Mouse (Mus musculus) kidney, embryonic 16.5 days (tissue): ENCODE measurements at regions not wholly inside any gene's neighbourhood (a gene's known extent, or its start where the extent isn't known, plus 50 kb on each side); places are given as distances from the start of the nearest gene placed in this dataset.

Experiments
- ATAC-seq: fragments of 200-750 bp; cut with Nextera tagmentation; 2 replicates; pipeline ENCODE4 v1.8.0; 2017; ENCODE audit warnings: moderate TSS enrichment; ENCODE audit not compliant: low FRiP score, low TSS enrichment
- H3K27ac ChIP-seq: fragments of 300-500 bp; sonication (generic); 2 replicates; pipeline ENCODE4 v1.5.1; 2014; ENCODE audit warnings: low read length
- H3K27me3 ChIP-seq: fragments of 300-500 bp; sonication (generic); 2 replicates; pipeline ENCODE4 v1.6.1; 2014; ENCODE audit warnings: low read length, control low read depth, mixed read lengths; ENCODE audit not compliant: insufficient read depth
- H3K36me3 ChIP-seq: fragments of 300-500 bp; sonication (generic); 2 replicates; pipeline ENCODE4 v1.6.1; 2014; ENCODE audit warnings: low read length, control low read depth, mixed read lengths; ENCODE audit not compliant: insufficient read depth
- H3K4me1 ChIP-seq: fragments of 300-500 bp; sonication (generic); 2 replicates; pipeline ENCODE4 v1.6.1; 2014; ENCODE audit warnings: low read length, control low read depth, mixed read lengths; ENCODE audit not compliant: insufficient read depth
- H3K4me2 ChIP-seq: fragments of 300-500 bp; sonication (generic); replicated peaks from 2 replicates; pipeline ENCODE4 v1.6.1; 2014; ENCODE audit warnings: low read depth, low read length
- H3K4me3 ChIP-seq: fragments of 300-500 bp; sonication (generic); 2 replicates; pipeline ENCODE4 v1.5.1; 2014; ENCODE audit warnings: mild to moderate bottlenecking, low read length
- H3K9ac ChIP-seq: fragments of 300-500 bp; sonication (generic); replicated peaks from 2 replicates; pipeline ENCODE4 v1.6.1; 2014; ENCODE audit warnings: low read length
- H3K9me3 ChIP-seq: fragments of 300-500 bp; sonication (generic); 2 replicates; pipeline ENCODE4 v1.6.1; 2016; ENCODE audit warnings: low read length, control low read depth
- WGBS: fragments of 180-500 bp; shearing (Covaris S2); extraction: QIAGEN DNeasy Blood & Tissue Kit; methylation state at CpG from one replicate; pipeline ENCODE4 v1.1.7; 2014; 5-methylcytosine and 5-hydroxymethylcytosine counted together

DNA sequence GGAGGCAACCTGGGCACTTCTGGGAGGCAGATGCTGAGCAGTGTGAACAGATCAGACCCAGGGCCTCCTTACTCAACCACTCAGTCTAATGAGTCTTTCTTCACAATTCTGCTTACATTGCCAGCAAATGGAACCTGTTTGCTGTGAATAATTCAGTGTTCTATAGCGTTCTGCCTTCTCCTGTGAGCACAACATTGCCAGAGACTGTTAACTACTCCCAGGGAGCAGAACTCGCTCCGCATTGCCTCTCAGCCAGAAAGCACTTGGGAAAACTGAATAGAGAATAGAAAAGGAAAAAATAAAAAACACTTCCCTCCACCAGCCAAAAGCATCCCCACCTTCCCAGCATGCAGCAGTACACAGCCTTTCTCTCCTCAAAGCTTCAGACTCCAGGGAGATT, 51.5 kb downstream of the Aym1 start:
- H3K36me3 ChIP-seq, result no peaks in the 10 kb centered on the region
- H3K9me3 ChIP-seq, result no peaks in the 10 kb centered on the region
- no peak overlapping the region for H3K4me2 ChIP-seq
- H3K4me3 ChIP-seq, result no peak overlapping the region
- no peaks in the 10 kb centered on the region for H3K4me1 ChIP-seq
- H3K27ac ChIP-seq, result no peak overlapping the region
- 85% methylated on average over 3 of the region's 3 CpGs for WGBS
- no peak overlapping the region for H3K9ac ChIP-seq
- no peak for ATAC-seq
- H3K27me3 ChIP-seq, result no peaks in the 10 kb centered on the region

DNA sequence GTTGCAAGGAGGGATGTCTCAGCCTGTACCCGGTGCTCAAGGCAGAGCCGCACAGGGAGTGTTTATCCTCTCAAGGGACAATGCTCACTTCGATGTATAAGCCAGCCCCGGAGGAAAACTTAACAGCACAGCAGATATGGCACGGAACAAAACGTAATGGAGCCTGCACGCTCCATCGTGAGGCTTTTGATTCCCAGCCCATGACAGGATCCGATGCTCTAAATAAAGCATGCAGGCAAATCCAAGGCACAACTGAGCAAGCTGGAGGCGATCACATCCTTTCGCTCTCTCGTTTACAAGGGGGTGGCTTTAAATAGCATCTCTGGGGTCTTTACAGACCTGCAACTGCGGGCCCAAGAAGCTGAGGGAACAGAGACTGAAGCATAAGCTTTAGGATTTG, 53.9 kb downstream of the Aym1 start:
- no peak overlapping the region for H3K27ac ChIP-seq

DNA sequence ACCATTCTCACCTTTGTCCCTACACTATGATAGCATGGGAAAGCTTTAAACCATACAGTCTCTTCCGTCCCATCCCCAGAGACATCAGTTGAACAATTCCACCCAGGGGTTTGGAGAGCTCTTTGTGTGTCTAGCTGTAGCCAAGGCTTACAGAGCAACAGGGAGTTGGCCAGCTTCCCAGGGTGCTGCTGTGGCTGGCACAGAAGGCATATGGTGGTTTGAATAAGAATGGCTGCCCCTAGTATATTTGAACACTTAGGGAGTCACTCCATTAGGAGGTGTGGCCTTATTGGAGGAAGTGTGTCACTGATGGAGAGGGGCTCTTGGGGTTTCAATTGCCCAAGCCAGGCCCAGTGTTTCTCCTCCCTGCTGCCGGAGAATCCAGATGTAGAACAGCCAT, 57.5 kb downstream of the Aym1 start:
- Histone ChIP-seq H3K36me3 (no peaks in the 10 kb centered on the region), H3K9me3 (no peaks in the 10 kb centered on the region), H3K27ac (no peak overlapping the region), H3K9ac (no peak overlapping the region), H3K27me3 (no peaks in the 10 kb centered on the region), H3K4me3 (no peak overlapping the region), H3K4me2 (no peak overlapping the region), H3K4me1 (peaks cover 6% of the 10 kb centered on the region; the same call in 1 of the 2 replicates)
- 88% methylated on average over 2 of the region's 2 CpGs for WGBS
- no peak for ATAC-seq

More for the DNA sequence above, 53.9 kb downstream of the Aym1 start:
- 67% methylated on average over 13 of the region's 13 CpGs for WGBS
- Histone ChIP-seq H3K4me1 (no peaks in the 10 kb centered on the region), H3K9me3 (no peaks in the 10 kb centered on the region), H3K36me3 (no peaks in the 10 kb centered on the region), H3K9ac (no peak overlapping the region), H3K27me3 (no peaks in the 10 kb centered on the region), H3K4me3 (no peak overlapping the region), H3K4me2 (no peak overlapping the region)
- no peak for ATAC-seq

DNA sequence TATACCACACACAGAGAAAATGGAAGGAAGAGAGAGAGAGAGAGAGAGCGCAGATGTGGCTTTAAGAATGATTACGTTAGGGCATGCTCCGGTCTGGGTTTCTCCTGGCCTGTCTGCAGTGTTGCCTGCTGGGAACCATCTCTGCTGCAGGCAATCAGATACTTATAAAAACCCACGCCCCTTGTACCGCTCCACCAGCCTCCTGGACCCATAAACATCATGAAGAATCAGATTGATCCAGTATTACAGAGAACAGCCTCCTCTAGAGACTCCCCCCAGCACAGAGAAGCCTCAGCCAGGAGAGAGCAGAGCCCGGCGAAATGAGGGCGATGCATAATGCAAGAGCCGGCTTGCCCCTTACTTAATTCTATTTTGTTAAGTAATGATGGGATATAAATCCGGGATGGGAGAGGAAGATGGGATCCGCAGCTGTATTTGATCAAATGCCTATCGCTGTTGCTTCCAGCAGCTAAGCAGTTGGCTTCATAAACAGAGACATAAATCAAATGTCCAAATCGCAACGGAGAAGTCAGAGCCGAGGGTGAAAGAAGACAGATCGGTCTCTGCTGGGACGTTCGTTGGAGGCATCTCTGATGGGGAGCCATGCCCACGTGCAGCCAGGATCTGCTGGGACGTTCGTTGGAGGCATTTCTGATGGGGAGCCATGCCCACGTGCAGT, 61.4 kb downstream of the Aym1 start:
- Histone ChIP-seq H3K9me3 (no peaks in the 10 kb centered on the region), H3K4me1 (peaks cover 6% of the 10 kb centered on the region; the same call in 1 of the 2 replicates), H3K36me3 (no peaks in the 10 kb centered on the region), H3K4me2 (peak overlapping the region; percentile 15; the same call in 1 of the 2 replicates), H3K27ac (peak overlapping the region; percentile 44; the same call in 1 of the 2 replicates), H3K4me3 (no peak overlapping the region), H3K27me3 (no peaks in the 10 kb centered on the region), H3K9ac (no peak overlapping the region)
- 32% methylated on average over 22 of the region's 22 CpGs for WGBS
- ATAC-seq, result peak; percentile 52; the same call in 1 of the 2 replicates

DNA sequence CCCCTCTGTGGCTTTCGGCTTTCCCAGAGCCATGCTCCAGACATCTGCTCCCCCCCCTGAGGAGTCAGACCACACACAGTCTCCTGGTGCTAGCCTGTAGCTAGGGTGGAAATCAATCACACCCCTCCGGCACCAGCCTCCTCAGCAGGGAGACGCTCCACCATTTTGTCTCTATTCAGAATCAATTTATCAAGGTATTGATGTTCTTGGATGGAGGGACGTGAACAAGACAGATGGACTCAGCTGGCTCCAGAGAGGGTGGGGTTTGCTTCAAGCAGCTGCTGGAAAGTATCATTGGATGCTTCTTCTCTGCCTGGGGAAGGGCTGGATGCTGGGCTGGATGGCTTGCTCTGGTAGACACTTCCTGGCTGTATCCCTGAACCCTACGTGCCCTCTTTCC, 63.5 kb downstream of the Aym1 start:
- H3K4me2 ChIP-seq, result no peak overlapping the region
- no peak for ATAC-seq
- H3K27ac ChIP-seq, result no peak overlapping the region
- no peak overlapping the region for H3K9ac ChIP-seq
- H3K9me3 ChIP-seq, result no peaks in the 10 kb centered on the region
- no peaks in the 10 kb centered on the region for H3K36me3 ChIP-seq
- H3K4me1 ChIP-seq, result peaks cover 6% of the 10 kb centered on the region; the same call in 1 of the 2 replicates
- WGBS, result 37% methylated on average over 5 of the region's 5 CpGs
- H3K4me3 ChIP-seq, result no peak overlapping the region
- no peaks in the 10 kb centered on the region for H3K27me3 ChIP-seq

DNA sequence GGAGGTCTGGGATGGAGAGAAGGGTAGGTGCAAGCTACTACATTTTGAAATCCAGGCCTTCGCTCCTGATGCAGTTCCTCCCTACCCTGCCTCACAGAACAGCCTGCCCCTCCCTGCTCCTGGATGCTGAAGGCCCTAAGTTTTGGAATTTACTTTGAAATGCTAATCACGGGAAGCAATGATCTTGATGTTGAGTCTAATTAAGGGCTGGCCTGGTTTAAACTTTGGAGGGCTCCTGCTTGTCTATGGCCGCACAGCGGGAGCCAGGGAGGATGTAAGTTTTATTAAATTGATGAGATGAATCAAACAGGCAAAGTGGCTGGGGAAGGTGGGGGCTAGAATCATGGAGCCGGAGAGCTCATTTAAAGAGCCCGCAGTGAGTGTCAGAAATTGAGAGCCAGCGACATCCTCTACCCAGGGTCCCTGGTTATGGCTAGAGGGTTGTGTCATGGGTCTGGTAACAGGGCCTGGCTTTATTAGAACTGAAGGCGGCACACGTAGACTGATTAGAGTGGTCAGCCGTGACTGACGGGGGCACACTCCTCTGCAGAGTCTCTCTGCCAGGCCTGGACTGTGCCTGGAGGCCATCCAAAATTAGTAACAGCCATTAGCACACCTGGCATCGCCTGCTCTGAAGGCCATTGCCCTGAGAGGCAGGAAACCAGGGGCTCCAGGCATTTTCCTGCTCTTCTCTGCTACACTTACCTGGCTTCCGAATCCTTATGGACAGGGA, 65.1 kb downstream of the Aym1 start:
- 0 out of 2 replicates have a peak, but pooled peaks have one; percentile 49 for ATAC-seq
- H3K9me3 ChIP-seq, result no peaks in the 10 kb centered on the region
- H3K4me2 ChIP-seq, result no peak overlapping the region
- no peak overlapping the region for H3K4me3 ChIP-seq
- 56% methylated on average over 13 of the region's 13 CpGs for WGBS
- no peak overlapping the region for H3K9ac ChIP-seq
- no peaks in the 10 kb centered on the region for H3K27me3 ChIP-seq
- no peaks in the 10 kb centered on the region for H3K36me3 ChIP-seq
- H3K4me1 ChIP-seq, result peaks cover 6% of the 10 kb centered on the region; the same call in 1 of the 2 replicates
- H3K27ac ChIP-seq, result no peak overlapping the region

DNA sequence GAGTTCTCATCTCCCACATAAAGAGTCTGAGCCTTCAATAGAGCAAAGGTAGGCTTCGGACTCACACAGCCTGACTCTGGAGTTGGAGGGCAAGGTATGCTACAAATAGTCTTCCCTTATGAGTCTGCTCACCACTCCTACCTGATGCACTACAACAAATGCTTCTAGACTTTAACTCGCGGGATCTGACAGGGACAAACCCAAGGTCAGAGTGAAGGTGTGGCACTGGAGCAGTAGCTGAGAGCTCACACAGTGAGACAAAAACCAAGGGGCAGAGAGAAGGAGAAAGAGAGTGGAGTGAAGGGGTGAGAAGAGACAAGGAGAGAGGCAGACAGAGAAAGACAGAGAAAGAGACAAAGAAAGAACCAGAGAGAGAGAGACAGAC, 65.6 kb downstream of the Aym1 start:
- Histone ChIP-seq H3K4me1 (peaks cover 6% of the 10 kb centered on the region; the same call in 1 of the 2 replicates), H3K27me3 (no peaks in the 10 kb centered on the region), H3K36me3 (no peaks in the 10 kb centered on the region), H3K4me3 (no peak overlapping the region), H3K4me2 (no peak overlapping the region), H3K27ac (no peak overlapping the region), H3K9me3 (no peaks in the 10 kb centered on the region), H3K9ac (no peak overlapping the region)
- ATAC-seq, result no peak
- 73% methylated on average over 3 of the region's 3 CpGs for WGBS

DNA sequence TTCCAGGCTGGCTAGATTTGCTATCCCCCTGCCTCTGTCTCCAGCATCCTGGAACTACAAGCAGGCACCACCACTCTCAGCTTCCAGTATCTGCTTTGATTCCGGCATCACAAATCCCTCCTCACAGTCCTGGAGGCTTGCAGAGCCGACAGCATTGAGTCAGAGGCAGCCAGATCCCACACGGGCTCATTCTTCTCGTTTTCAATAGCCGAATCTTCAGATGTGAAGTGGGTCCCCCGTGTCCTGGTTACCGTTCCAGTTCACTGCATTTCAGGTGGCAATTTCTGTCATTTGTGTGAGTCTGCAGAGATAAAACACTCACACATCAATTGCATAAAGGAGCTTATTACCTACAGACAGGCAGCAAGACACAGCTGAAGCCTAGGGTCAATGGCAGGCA, 62.4 kb upstream of the Wscd2 start:
- Histone ChIP-seq H3K4me3 (no peak overlapping the region), H3K36me3 (no peaks in the 10 kb centered on the region), H3K4me1 (no peaks in the 10 kb centered on the region), H3K27me3 (no peaks in the 10 kb centered on the region), H3K9ac (no peak overlapping the region), H3K4me2 (no peak overlapping the region), H3K9me3 (no peaks in the 10 kb centered on the region), H3K27ac (no peak overlapping the region)
- 69% methylated on average over 7 of the region's 7 CpGs for WGBS
- no peak for ATAC-seq

DNA sequence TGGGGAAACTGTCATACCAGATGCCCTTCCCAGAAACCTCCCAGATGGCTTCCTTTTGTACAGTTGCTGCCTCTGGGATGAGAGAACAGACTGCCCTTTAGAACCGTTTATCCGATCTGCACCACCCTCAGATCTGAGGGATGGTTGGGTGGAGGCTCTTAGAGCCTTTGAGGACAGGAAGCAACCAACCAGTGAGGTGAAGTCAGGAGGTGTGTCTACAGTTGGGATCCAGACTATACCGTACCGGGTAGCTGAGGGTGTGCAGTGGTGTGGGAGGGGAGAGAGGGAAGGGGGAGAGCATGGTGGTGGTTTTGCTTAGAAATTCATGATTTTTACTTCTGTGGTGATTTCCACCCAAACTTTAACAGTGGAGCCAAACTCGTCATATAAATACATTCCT, 58.8 kb upstream of the Wscd2 start:
- H3K9me3 ChIP-seq, result no peaks in the 10 kb centered on the region
- H3K9ac ChIP-seq, result no peak overlapping the region
- H3K4me3 ChIP-seq, result no peak overlapping the region
- 50% methylated on average over 5 of the region's 5 CpGs for WGBS
- no peaks in the 10 kb centered on the region for H3K27me3 ChIP-seq
- H3K4me1 ChIP-seq, result no peaks in the 10 kb centered on the region
- H3K4me2 ChIP-seq, result no peak overlapping the region
- no peak overlapping the region for H3K27ac ChIP-seq
- ATAC-seq, result no peak
- no peaks in the 10 kb centered on the region for H3K36me3 ChIP-seq

DNA sequence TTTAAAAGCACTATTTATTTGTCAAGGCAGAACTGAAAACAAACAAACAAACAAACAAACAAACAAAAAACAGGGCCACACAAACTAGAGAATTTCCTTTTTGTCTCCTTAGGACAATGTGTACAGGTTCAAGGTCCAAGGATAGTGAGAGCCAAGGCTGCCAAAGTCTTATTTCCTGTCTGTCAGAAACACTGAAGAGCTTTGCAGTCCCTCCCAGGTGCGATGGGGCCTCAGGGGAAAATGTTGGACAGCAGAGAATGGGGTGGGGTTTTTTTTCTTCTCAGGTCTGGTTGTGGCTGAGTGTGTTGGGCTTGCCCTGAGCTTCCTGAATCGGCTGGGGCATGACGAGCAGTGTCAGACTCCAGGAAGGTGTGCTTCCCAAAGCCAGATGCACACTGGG, 53.1 kb upstream of the Wscd2 start:
- no peak for ATAC-seq
- no peak overlapping the region for H3K4me3 ChIP-seq
- H3K27ac ChIP-seq, result no peak overlapping the region
- H3K4me1 ChIP-seq, result no peaks in the 10 kb centered on the region
- no peak overlapping the region for H3K9ac ChIP-seq
- no peaks in the 10 kb centered on the region for H3K27me3 ChIP-seq
- no peaks in the 10 kb centered on the region for H3K36me3 ChIP-seq
- H3K9me3 ChIP-seq, result no peaks in the 10 kb centered on the region
- 37% methylated on average over 3 of the region's 3 CpGs for WGBS
- no peak overlapping the region for H3K4me2 ChIP-seq
